In genomic region chr13:54055448-54055861, GRCm38 (mm10) we compare ENCODE assay signal across 9 mouse cellular contexts. TPM values are rescaled to one million over a fixed set of nuclear protein-coding genes. Genes with fewer than 3 reads are reported as not detected.
DNase-seq lines count a peak whose midpoint lies in the region; ATAC-seq lines count a peak whose summit lies in the region.
"Had no signal": no experiment of that assay in that cellular context is flagged by ENCODE, and none has a peak within 500 bp of the region (broad histone marks: within the 10 kb centered on the region; RNA-seq: fewer than 3 reads in every experiment).

Drd1 (minus strand) TSS chr13:54055705.

- H3K27me3 ChIP-seq in forebrain, embryonic 15.5 days, result peaks cover 8% of the 10 kb centered on the region; the same call in 1 of the 2 replicates
- peaks cover 21% of the 10 kb centered on the region for H3K27me3 ChIP-seq in lung, embryonic 16.5 days (ENCODE audit: control insufficient read depth, insufficient read depth, low read depth, low read length)

- peak; percentile 52; the same call in 1 of the 2 replicates for ATAC-seq in cerebellum, adult (ENCODE audit: insufficient number of reproducible peaks, low FRiP score, low TSS enrichment)
- peak; percentile 82 for ATAC-seq in forebrain, embryonic 15.5 days (replicated peaks)
- ATAC-seq in lung, embryonic 16.5 days (ENCODE audit: low read depth), result peak; percentile 65

- H3K4me1 ChIP-seq in forebrain, embryonic 15.5 days, result peaks cover 11% of the 10 kb centered on the region
- no peaks in the 10 kb centered on the region; the same call in 1 of the 2 replicates for H3K4me1 ChIP-seq in lung, embryonic 16.5 days (replicated peaks; ENCODE audit: control insufficient read depth, insufficient read depth, low read length)

- H3K9ac ChIP-seq in forebrain, embryonic 15.5 days (replicated peaks), result peak within 1 kb of the TSS; percentile 48
- peak within 1 kb of the TSS; percentile 33 for H3K9ac ChIP-seq in lung, embryonic 16.5 days (ENCODE audit: low read length)

- peak within 1 kb of the TSS; percentile 52 for H3K4me3 ChIP-seq in forebrain, embryonic 15.5 days
- peak within 1 kb of the TSS; percentile 52 for H3K4me3 ChIP-seq in lung, embryonic 16.5 days (ENCODE audit: low read length)
- H3K4me3 ChIP-seq: erythroblast, embryonic 14.5 days had no signal

- no peaks in the 10 kb centered on the region for H3K9me3 ChIP-seq in forebrain, embryonic 15.5 days
- no peaks in the 10 kb centered on the region for H3K9me3 ChIP-seq in lung, embryonic 16.5 days (ENCODE audit: control insufficient read depth, low read length)

- H3K36me3 ChIP-seq in forebrain, embryonic 15.5 days, result no peaks in the 10 kb centered on the region
- H3K36me3 ChIP-seq in lung, embryonic 16.5 days (ENCODE audit: control insufficient read depth, insufficient read depth, low read length), result no peaks in the 10 kb centered on the region

- WGBS in forebrain, embryonic 15.5 days, result under 1% methylated on average over 31 of the region's 31 CpGs
- under 1% methylated on average over 31 of the region's 31 CpGs for WGBS in lung, embryonic 16.5 days

- peak; percentile 15 to 32 for DNase-seq in CD8-positive naive resting alpha-beta T cell, adult 2 months (ENCODE audit: low read depth in 2 of 2, low spot score in 2 of 2)
- peak; percentile 80 for DNase-seq in heart, postnatal 4 days
- DNase-seq in layer of hippocampus, postnatal 10 days (ENCODE audit: low spot score in 2 of 2), result peak; percentile 80 to 85
- DNase-seq in ovary, postnatal 10 days (ENCODE audit: low spot score), result peak; percentile 49
- DNase-seq in thymus, postnatal 14 days, result peak; percentile 82

- peak within 1 kb of the TSS; percentile 94 for H3K4me2 ChIP-seq in forebrain, embryonic 15.5 days (replicated peaks)
- H3K4me2 ChIP-seq in lung, embryonic 16.5 days (ENCODE audit: low read depth, low read length), result peak within 1 kb of the TSS; percentile 92

- no peak within 1 kb of the TSS for H3K27ac ChIP-seq in forebrain, embryonic 15.5 days (replicated peaks)
- no peak within 1 kb of the TSS for H3K27ac ChIP-seq in lung, embryonic 16.5 days (ENCODE audit: low read length)

RNA-seq across cellular contexts. Expression of gene Drd1, which starts in this region (rescaled TPM):
- polyA plus RNA-seq in forebrain, embryonic 15.5 days (2015; fragmentation: Nextera tagmentation; extraction: Ambion mirVana), result 10.1 and 12.3 TPM in 2 replicates
- total RNA-seq in heart, postnatal 4 days (2021), result under 1 TPM; 0.16 to 0.33 TPM
- 1 to 10 TPM; 4.1 to 5.5 TPM for total RNA-seq in layer of hippocampus, postnatal 10 days (2021)
- 0.52 and 0.99 TPM in 2 replicates for polyA plus RNA-seq in lung, embryonic 16.5 days (2015; fragmentation: Nextera tagmentation; extraction: Ambion mirVana)
- polyA plus RNA-seq: erythroblast, embryonic 14.5 days had no signal

Comparison
In these comparisons a context has a peak if more than half of its experiments do, and no peak if none do; other contexts are left out.
1. Peak in DNase-seq in heart, postnatal 4 days; RNA of the gene not detected or under 1 TPM.
2. Peak in ATAC-seq, H3K4me3 ChIP-seq, H3K9ac ChIP-seq and H3K4me2 ChIP-seq in lung, embryonic 16.5 days; RNA of the gene not detected or under 1 TPM.
3. DNase-seq: peak in every context shown above with its lines; median percentile 82 in layer of hippocampus, postnatal 10 days; 82 in thymus, postnatal 14 days; 80 in heart, postnatal 4 days; 49 in ovary, postnatal 10 days; 24 in CD8-positive naive resting alpha-beta T cell, adult 2 months.